Mouse (Mus musculus) heart, adult 2 months (tissue): ENCODE data around the gene Plekhg3.

Experiments used
- CTCF ChIP-seq: fragments of 200-600 bp; IDR thresholded peaks from 2 replicates; pipeline ENCODE4 v1.8.1; 2022; ENCODE audit warnings: antibody characterized with exemption, mild to moderate bottlenecking, moderate library complexity
- EP300 ChIP-seq: fragments of 200-500 bp; IDR thresholded peaks from 2 replicates; pipeline ENCODE4 v1.6.1; 2011; ENCODE audit warnings: low read depth, low read length, control low read depth; ENCODE audit not compliant: insufficient read depth
- POLR2A ChIP-seq: fragments of 200-500 bp; IDR thresholded peaks from 2 replicates; pipeline ENCODE4 v1.6.1; 2011; ENCODE audit warnings: mild to moderate bottlenecking, low read depth, low read length, control low read depth; ENCODE audit not compliant: insufficient read depth

DNA sequence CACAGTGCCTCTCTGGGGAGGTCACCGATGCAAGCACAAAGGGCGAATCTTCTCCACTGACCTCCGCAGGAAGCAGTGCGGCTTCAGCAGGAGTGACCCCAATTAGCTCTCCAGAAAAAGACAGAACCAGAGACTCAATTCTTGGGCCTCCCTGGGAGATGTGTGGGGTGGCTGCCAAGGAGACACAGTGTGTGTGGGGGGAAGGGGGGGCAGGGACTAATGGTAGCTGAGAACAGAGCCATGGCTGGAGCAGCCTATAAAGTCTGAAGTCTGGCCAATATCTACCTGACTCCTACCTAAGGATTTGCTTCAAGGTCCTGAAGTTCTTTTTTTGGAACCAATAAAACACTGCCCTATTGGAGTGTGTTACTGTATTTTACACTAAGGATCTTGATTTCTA is 73.9 kb downstream of the Plekhg3 start:
- no peak for TF ChIP-seq EP300
- no peak for TF ChIP-seq POLR2A
- no peak for TF ChIP-seq CTCF
